Mouse (Mus musculus) kidney, adult 2 months (tissue): Measurements from ENCODE around the gene Papolb. TPM values are rescaled to one million over a fixed set of nuclear protein-coding genes. Genes with fewer than 3 reads are reported as not detected.

Experiments
- DNase-seq: peaks from one replicate; pipeline ENCODE4 v3.0.0; 2021
- H3K27ac ChIP-seq: fragments of 200-500 bp; 2 replicates; pipeline ENCODE4 v1.5.1; 2012; ENCODE audit warnings: low read depth, low read length, control low read depth, inconsistent platforms; ENCODE audit not compliant: insufficient read depth
- H3K27me3 ChIP-seq: fragments of 200-500 bp; replicated peaks from 2 replicates; pipeline ENCODE4 v1.6.1; 2012; ENCODE audit warnings: mild to moderate bottlenecking, moderate library complexity, low read length, inconsistent platforms; ENCODE audit not compliant: control insufficient read depth, insufficient read depth
- H3K36me3 ChIP-seq: fragments of 200-500 bp; 2 replicates; pipeline ENCODE4 v1.6.1; 2012; ENCODE audit warnings: mild to moderate bottlenecking, moderate library complexity, low read length, inconsistent platforms; ENCODE audit not compliant: control insufficient read depth, insufficient read depth
- H3K4me1 ChIP-seq: fragments of 200-500 bp; 2 replicates; pipeline ENCODE4 v1.6.1; 2011; ENCODE audit warnings: low read length; ENCODE audit not compliant: control insufficient read depth, insufficient read depth
- H3K4me3 ChIP-seq: fragments of 200-500 bp; 2 replicates; pipeline ENCODE4 v1.5.1; 2011; ENCODE audit warnings: mild to moderate bottlenecking, low read depth, low read length, control low read depth; ENCODE audit not compliant: insufficient read depth
- CTCF ChIP-seq: fragments of 200-500 bp; conservative IDR thresholded peaks from 2 replicates; pipeline ENCODE4 v1.5.1; 2011; ENCODE audit warnings: low read depth, mild to moderate bottlenecking, control low read depth, low read length, moderate library complexity, mixed read lengths; ENCODE audit not compliant: insufficient read depth, insufficient read length
- POLR2A ChIP-seq: fragments of 200-500 bp; IDR thresholded peaks from one replicate; pipeline ENCODE4 v1.6.1; 2011; ENCODE audit warnings: low read depth, low read length, control low read depth
- whole genome bisulfite sequencing: fragments of 180-500 bp; shearing (Covaris S2); methylation state at CpG from one replicate; pipeline ENCODE4 v1.1.7; 2018; 5-methylcytosine and 5-hydroxymethylcytosine counted together
- polyA plus RNA-seq: library from polyadenylated mRNA; depleted of rRNA; stranded (reverse); fragments of >200 nt; gene quantifications from 2 replicates; pipeline ENCODE4 v1.2.3, GENCODE M21; 2012; rRNA removed

The Papolb gene
- 0.03 TPM in 1 of 2 replicates, not detected in the other for polyA plus RNA-seq

- Histone ChIP-seq H3K4me3 (no peak within 1 kb of the TSS), H3K27ac (no peak within 1 kb of the TSS), H3K4me1 (no peaks in the 10 kb centered on the region), H3K36me3 (no peaks in the 10 kb centered on the region), H3K27me3 (no peaks in the 10 kb centered on the region; the same call in 1 of the 2 replicates)
- WGBS = 34% methylated on average over 41 of the region's 41 CpGs
- DNase-seq = no peak
- TF ChIP-seq POLR2A (no peak), CTCF (no peak)
These were observed at the start of gene Papolb for GRCm38 (mm10) chr5:142529915-142530314. Gene Papolb (minus strand): TSS chr5:142530076.

GRCm38 (mm10) chr5:142578192-142578591 is 48.3 kb upstream of the Papolb start:
- H3K27me3 ChIP-seq = no peaks in the 10 kb centered on the region
- WGBS = 86% methylated on average over 10 of the region's 10 CpGs
- H3K4me1 ChIP-seq = no peaks in the 10 kb centered on the region
- H3K36me3 ChIP-seq = no peaks in the 10 kb centered on the region
- TF ChIP-seq CTCF (0 out of 2 replicates have a peak, but pooled peaks have one; percentile 15), POLR2A (no peak)
- DNase-seq = no peak
- no peak overlapping the region for H3K27ac ChIP-seq
- H3K4me3 ChIP-seq = no peak overlapping the region

GRCm38 (mm10) chr5:142576832-142577231 is 47.0 kb upstream of the Papolb start:
- no peaks in the 10 kb centered on the region for H3K27me3 ChIP-seq
- H3K27ac ChIP-seq = no peak overlapping the region
- TF ChIP-seq POLR2A (no peak), CTCF (no peak)
- DNase-seq = no peak
- no peak overlapping the region for H3K4me3 ChIP-seq
- no peaks in the 10 kb centered on the region for H3K36me3 ChIP-seq
- 75% methylated on average over 7 of the region's 7 CpGs for WGBS
- no peaks in the 10 kb centered on the region for H3K4me1 ChIP-seq

GRCm38 (mm10) chr5:142574323-142575057 is 44.6 kb upstream of the Papolb start:
- no peak overlapping the region for H3K27ac ChIP-seq
- no peaks in the 10 kb centered on the region for H3K36me3 ChIP-seq
- no peak for DNase-seq
- WGBS = 82% methylated on average over 8 of the region's 8 CpGs
- H3K4me3 ChIP-seq = no peak overlapping the region
- TF ChIP-seq CTCF = no peak
- TF ChIP-seq POLR2A = no peak
- H3K27me3 ChIP-seq = no peaks in the 10 kb centered on the region
- no peaks in the 10 kb centered on the region for H3K4me1 ChIP-seq

- Histone ChIP-seq H3K36me3 (no peaks in the 10 kb centered on the region), H3K4me1 (no peaks in the 10 kb centered on the region), H3K4me3 (no peak overlapping the region), H3K27ac (no peak overlapping the region), H3K27me3 (no peaks in the 10 kb centered on the region)
- WGBS = 84% methylated on average over 1 of the region's 1 CpGs
- no peak for TF ChIP-seq POLR2A
- TF ChIP-seq CTCF = no peak
- no peak for DNase-seq
These were observed 34.7 kb upstream of the Papolb start for GRCm38 (mm10) chr5:142564606-142565005.

GRCm38 (mm10) chr5:142560261-142560660 is 30.4 kb upstream of the Papolb start:
- no peak for TF ChIP-seq POLR2A
- no peak for TF ChIP-seq CTCF
- Histone ChIP-seq H3K27me3 (no peaks in the 10 kb centered on the region), H3K27ac (no peak overlapping the region), H3K4me3 (no peak overlapping the region), H3K4me1 (no peaks in the 10 kb centered on the region), H3K36me3 (no peaks in the 10 kb centered on the region)
- no peak for DNase-seq
- whole genome bisulfite sequencing = 61% methylated on average over 7 of the region's 7 CpGs

GRCm38 (mm10) chr5:142557397-142558067 is 27.7 kb upstream of the Papolb start:
- Histone ChIP-seq H3K27me3 (no peaks in the 10 kb centered on the region), H3K36me3 (no peaks in the 10 kb centered on the region), H3K4me1 (no peaks in the 10 kb centered on the region), H3K4me3 (no peak overlapping the region), H3K27ac (no peak overlapping the region)
- TF ChIP-seq CTCF (peak; percentile 77), POLR2A (no peak)
- 35% methylated on average over 12 of the region's 21 CpGs for WGBS
- peak; percentile 60 for DNase-seq
